Mouse (Mus musculus) left cerebral cortex, adult 8-10 months (tissue): ENCODE measurements around the gene Vmn2r-ps130. TPM values are rescaled to one million over a fixed set of nuclear protein-coding genes. Genes with fewer than 3 reads are reported as not detected.
"Not testable (repeated sequence)": the region's sequence is repeated elsewhere in the genome, so short reads cannot be mapped to it uniquely, and the experiment has no call there.

ENCODE experiments used
- DNase-seq, 2 experiments: peaks; one replicate each; pipeline ENCODE4 v3.0.0; 2022; ENCODE audit warnings: low spot score in 2 of 2
- total RNA-seq, 4 experiments: library from RNA; stranded (reverse); gene quantifications; 2 replicates each; pipeline ENCODE4 v1.2.4; 2022

The Vmn2r-ps130 gene
- not detected for total RNA-seq

DNA sequence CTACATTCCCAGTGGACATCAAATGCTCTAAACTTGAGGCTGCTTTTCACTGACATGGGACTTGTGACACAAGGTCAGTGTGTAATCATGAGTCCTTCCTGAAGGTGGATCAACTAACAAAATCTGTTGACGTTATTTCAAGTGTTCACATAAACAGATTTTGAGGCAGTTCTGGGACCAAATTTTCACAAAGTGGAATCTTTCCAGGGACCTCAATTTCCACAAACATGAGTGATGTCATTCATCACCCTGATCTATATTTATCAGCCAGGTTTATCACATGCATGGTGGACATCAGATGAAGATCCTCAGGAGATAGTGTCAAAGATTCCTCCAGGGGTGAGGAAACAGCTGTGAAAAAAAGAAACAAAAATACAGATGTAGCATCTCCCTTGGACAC is at the start of gene Vmn2r-ps130:
Vmn2r-ps130 (plus strand) TSS at position 301 of the 400 bp plus-strand sequence.
- not testable (repeated sequence) for DNase-seq

Other genes with a start within 250 kb of the Vmn2r-ps130 start
- gene Zfp945, start 194.0 kb upstream of the Vmn2r-ps130 start, total RNA-seq: 10 to 100 TPM; 13.6 to 16.7 (median 15.5) TPM
- gene Vmn2r113, start 118.2 kb upstream of the Vmn2r-ps130 start, total RNA-seq: not detected
- 10 to 100 TPM; 18.5 to 23.4 (median 21.4) TPM for gene Zfp40, start 132.1 kb downstream of the Vmn2r-ps130 start, total RNA-seq